Mouse (Mus musculus): ENCODE results near the gene Lrrc37a. TPM values are rescaled to one million over a fixed set of nuclear protein-coding genes. Genes with fewer than 3 reads are reported as not detected.

Gene Lrrc37a
- total RNA-seq, 4 experiments from 2014 or later = not detected

Other genes with a start within 250 kb of the Lrrc37a start
- 1 to 10 TPM; 3.0 to 4.9 (median 4.2) TPM for gene Map3k14, start 237.1 kb downstream of the Lrrc37a start, total RNA-seq (2022)
- 1 to 10 TPM; 2.5 to 4.7 (median 4.4) TPM for gene Arhgap27, start 140.9 kb downstream of the Lrrc37a start, total RNA-seq (2022)
- 10 to 100 TPM; 14.1 to 16.4 (median 15.1) TPM for gene Plekhm1, start 91.9 kb downstream of the Lrrc37a start, total RNA-seq (2022)
- gene Gm884, start 116.5 kb upstream of the Lrrc37a start, total RNA-seq (2022) = not detected
- gene Lyzl6, start 134.3 kb upstream of the Lrrc37a start, total RNA-seq (2022) = not detected
- under 1 TPM in 1 of 4 experiments, not detected in 3; 0.58 TPM for gene Rprml, start 145.0 kb upstream of the Lrrc37a start, total RNA-seq (2022)
- gene Gosr2, start 193.3 kb upstream of the Lrrc37a start, total RNA-seq (2022) = 10 to 100 TPM; 36.4 to 47.4 (median 42.7) TPM
- gene Wnt9b, start 245.2 kb upstream of the Lrrc37a start, total RNA-seq (2022) = under 1 TPM in 1 of 4 experiments, not detected in 3; 0.19 TPM